Mouse (Mus musculus) embryonic fibroblast, embryonic 13.5 days (primary cell): ENCODE results near the gene Adam10.

Source experiments
- CTCF ChIP-seq: IDR thresholded peaks from 2 replicates; pipeline ENCODE4 v1.5.1; 2011; ENCODE audit warnings: mild to moderate bottlenecking, control low read depth, low read length, moderate library complexity, borderline replicate concordance; ENCODE audit not compliant: insufficient read depth
- POLR2A ChIP-seq: IDR thresholded peaks from 2 replicates; pipeline ENCODE4 v1.6.1; 2011; ENCODE audit warnings: low read depth, mild to moderate bottlenecking, control low read depth, low read length, moderate library complexity

- TF ChIP-seq POLR2A (no peak), CTCF (no peak)
Observed at GRCm38 (mm10) chr9:70782191-70782590, 103.4 kb downstream of the Adam10 start.
